Comparison of ENCODE assay signal across 7 mouse cellular contexts in genomic region chr5:123906976-123907630, GRCm38 (mm10). TPM values are rescaled to one million over a fixed set of nuclear protein-coding genes. Genes with fewer than 3 reads are reported as not detected.
A peak's percentile ranks its signal among the peaks of the same experiment; 100 is the strongest.
DNase-seq lines count a peak whose midpoint lies in the region; ATAC-seq and TF ChIP-seq lines count a peak whose summit lies in the region.

Denr (plus strand) TSS chr5:123907175.

- peak within 1 kb of the TSS; percentile 99 for H3K9ac ChIP-seq in intestine, postnatal 0 days (ENCODE audit: low read depth, low read length)
- H3K9ac ChIP-seq in midbrain, embryonic 12.5 days (replicated peaks) = peak within 1 kb of the TSS; percentile 99

- H3K27me3 ChIP-seq in intestine, postnatal 0 days (replicated peaks; ENCODE audit: control insufficient read depth, insufficient read depth, low read length) = no peaks in the 10 kb centered on the region
- H3K27me3 ChIP-seq in midbrain, embryonic 12.5 days = no peaks in the 10 kb centered on the region
- H3K27me3 ChIP-seq in small intestine, adult 2 months (ENCODE audit: control insufficient read depth, insufficient read depth, low read length) = no peaks in the 10 kb centered on the region

- H3K27ac ChIP-seq in intestine, postnatal 0 days (ENCODE audit: low read depth, low read length) = peak within 1 kb of the TSS; percentile 84
- H3K27ac ChIP-seq in midbrain, embryonic 12.5 days (replicated peaks) = peak within 1 kb of the TSS; percentile 84
- peak within 1 kb of the TSS; percentile 48; the same call in 1 of the 2 replicates for H3K27ac ChIP-seq in small intestine, adult 2 months (ENCODE audit: insufficient read depth, low read depth, low read length)

- H3K36me3 ChIP-seq in intestine, postnatal 0 days (ENCODE audit: control insufficient read depth, insufficient read depth) = peaks cover 26% of the 10 kb centered on the region
- peaks cover 30% of the 10 kb centered on the region for H3K36me3 ChIP-seq in midbrain, embryonic 12.5 days
- H3K36me3 ChIP-seq in small intestine, adult 2 months (ENCODE audit: control insufficient read depth, insufficient read depth, low read length) = peaks cover 8% of the 10 kb centered on the region; the same call in 1 of the 2 replicates

- ATAC-seq in intestine, postnatal 0 days = peak; percentile 96
- peak; percentile 97 for ATAC-seq in midbrain, embryonic 12.5 days (ENCODE audit: low FRiP score, low read depth)

- intact Hi-C loops in left cerebral cortex, postnatal 4 days (cut with DNase I) = loop anchor here (2.0 to 10.0 kb wide), 2 partner anchors 82 to 158 kb away; partner anchors contain the start of genes Kntc1 and Rsrc2

- TF ChIP-seq POLR2A in small intestine, adult 2 months (IDR thresholded peaks at IDR 0.05; ENCODE audit: low read depth, low read length) = peak; percentile 83

- WGBS in intestine, postnatal 0 days = under 1% methylated on average over 58 of the region's 61 CpGs
- WGBS in midbrain, embryonic 12.5 days = under 1% methylated on average over 61 of the region's 61 CpGs
- WGBS in small intestine, adult 2 months = under 1% methylated on average over 61 of the region's 61 CpGs

- no peaks in the 10 kb centered on the region for H3K9me3 ChIP-seq in intestine, postnatal 0 days (ENCODE audit: control insufficient read depth)
- H3K9me3 ChIP-seq in midbrain, embryonic 12.5 days = no peaks in the 10 kb centered on the region

- peak within 1 kb of the TSS; percentile 77 for H3K4me2 ChIP-seq in intestine, postnatal 0 days (replicated peaks; ENCODE audit: low read depth)
- H3K4me2 ChIP-seq in midbrain, embryonic 12.5 days (replicated peaks) = peak within 1 kb of the TSS; percentile 96

- H3K4me3 ChIP-seq in intestine, postnatal 0 days (ENCODE audit: low read depth, low read length) = peak within 1 kb of the TSS; percentile 96
- peak within 1 kb of the TSS; percentile 98 for H3K4me3 ChIP-seq in midbrain, embryonic 12.5 days
- H3K4me3 ChIP-seq in small intestine, adult 2 months (ENCODE audit: low read depth, low read length) = peak within 1 kb of the TSS; percentile 96

- peak; percentile 99 for TF ChIP-seq CTCF in intestine, postnatal 0 days (IDR thresholded peaks at IDR 0.05; ENCODE audit: low read depth)
- TF ChIP-seq CTCF in small intestine, adult 2 months (IDR thresholded peaks at IDR 0.05; ENCODE audit: extremely low read depth, insufficient read length, insufficient replicate concordance, low read depth, low read length) = peak; percentile 94

- DNase-seq in adrenal gland, adult 2 months = peak; percentile 100
- DNase-seq in embryo, embryonic 11.5 days (ENCODE audit: low read depth, low spot score) = peak; percentile 98
- DNase-seq in gastrocnemius, postnatal 4 days (ENCODE audit: low spot score in 2 of 2) = peak; percentile 100
- peak; percentile 100 for DNase-seq in left cerebral cortex, postnatal 4 days

- H3K4me1 ChIP-seq in intestine, postnatal 0 days (replicated peaks; ENCODE audit: control insufficient read depth, insufficient read depth, low read length) = no peaks in the 10 kb centered on the region
- H3K4me1 ChIP-seq in midbrain, embryonic 12.5 days = peaks cover 16% of the 10 kb centered on the region
- peaks cover 10% of the 10 kb centered on the region; the same call in 1 of the 2 replicates for H3K4me1 ChIP-seq in small intestine, adult 2 months (ENCODE audit: control insufficient read depth, insufficient read depth, insufficient read length, low read length)

RNA-seq across cellular contexts. Expression of gene Denr, which starts in this region (rescaled TPM):
- total RNA-seq in adrenal gland, adult 2 months (2021) = 10 to 100 TPM; 80.5 to 93.0 TPM
- polyA plus RNA-seq in adrenal gland, adult 2 months (2012; rRNA removed) = 7.8 and 10.7 TPM in 2 replicates
- 10 to 100 TPM; 59.8 to 66.3 TPM for total RNA-seq in gastrocnemius, postnatal 4 days (2021)
- polyA plus RNA-seq in intestine, postnatal 0 days (2015; fragmentation: Nextera tagmentation; extraction: Ambion mirVana) = 82.7 and 89.1 TPM in 2 replicates
- total RNA-seq in left cerebral cortex, postnatal 4 days (2021) = 10 to 100 TPM; 69.6 to 75.8 TPM
- polyA plus RNA-seq in midbrain, embryonic 12.5 days (2016; fragmentation: Nextera tagmentation; extraction: Ambion mirVana) = 159 and 167 TPM in 2 replicates
- polyA plus RNA-seq in small intestine, adult 2 months (2012; rRNA removed) = 1.4 and 2.4 TPM in 2 replicates

Comparison
In these comparisons a context has a peak if more than half of its experiments do, and no peak if none do; other contexts are left out.
1. Peak in every context shown above with its lines: DNase-seq, ATAC-seq, H3K4me3 ChIP-seq and H3K27ac ChIP-seq.